Mouse (Mus musculus): ENCODE measurements around the gene Znrd1.
"Not testable (repeated sequence)": the region's sequence is repeated elsewhere in the genome, so short reads cannot be mapped to it uniquely, and the experiment has no call there.

DNA sequence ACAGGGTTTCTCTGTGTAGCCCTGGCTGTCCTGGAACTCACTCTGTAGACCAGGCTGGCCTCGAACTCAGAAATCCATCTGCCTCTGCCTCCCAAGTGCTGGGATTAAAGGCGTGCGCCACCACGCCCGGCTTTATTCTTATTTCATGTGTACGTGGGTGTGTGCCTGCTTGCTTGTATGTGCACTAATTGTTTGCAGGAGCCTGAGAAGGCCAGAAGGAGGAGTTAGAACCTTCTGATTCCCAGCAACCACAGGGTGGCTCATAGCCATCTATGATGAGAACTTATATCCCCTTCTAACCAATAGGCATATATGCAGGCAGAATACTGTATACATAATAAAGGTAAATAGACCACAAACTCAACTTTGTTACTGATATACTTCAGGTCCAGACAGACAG is 32.3 kb upstream of the Znrd1 start:
- not testable (repeated sequence) for TF ChIP-seq CTCF (conservative IDR thresholded peaks at IDR 0.05; ENCODE audit: insufficient read depth, insufficient read length, low read depth, low read length); POLR2A (IDR thresholded peaks at IDR 0.05; ENCODE audit: low read depth, low read length)
